Mouse (Mus musculus): ENCODE data around the gene Dda1.

The Dda1 gene

DNA sequence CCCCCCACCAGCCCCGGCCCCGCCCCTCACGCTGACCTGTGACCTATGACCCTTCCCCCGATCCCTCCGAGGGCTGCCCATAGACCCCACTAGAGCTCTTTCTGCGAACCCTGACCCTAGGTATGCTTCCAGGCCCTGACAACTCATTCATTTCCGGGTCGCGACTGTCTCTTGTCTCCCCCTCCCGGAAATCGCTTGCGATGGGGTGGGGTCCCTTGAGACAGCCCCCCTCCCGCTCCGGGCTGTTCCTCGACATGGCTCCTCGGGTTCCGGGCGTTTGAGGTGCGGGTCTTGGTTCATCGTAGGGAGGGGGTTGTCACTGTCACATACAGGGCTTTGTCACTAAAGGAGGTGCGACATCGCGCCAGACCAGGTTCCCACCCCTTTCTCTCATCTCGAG, 412 bp downstream of the Dda1 start:
- DNase-seq (ENCODE audit: low spot score): peak; percentile 45

DNA sequence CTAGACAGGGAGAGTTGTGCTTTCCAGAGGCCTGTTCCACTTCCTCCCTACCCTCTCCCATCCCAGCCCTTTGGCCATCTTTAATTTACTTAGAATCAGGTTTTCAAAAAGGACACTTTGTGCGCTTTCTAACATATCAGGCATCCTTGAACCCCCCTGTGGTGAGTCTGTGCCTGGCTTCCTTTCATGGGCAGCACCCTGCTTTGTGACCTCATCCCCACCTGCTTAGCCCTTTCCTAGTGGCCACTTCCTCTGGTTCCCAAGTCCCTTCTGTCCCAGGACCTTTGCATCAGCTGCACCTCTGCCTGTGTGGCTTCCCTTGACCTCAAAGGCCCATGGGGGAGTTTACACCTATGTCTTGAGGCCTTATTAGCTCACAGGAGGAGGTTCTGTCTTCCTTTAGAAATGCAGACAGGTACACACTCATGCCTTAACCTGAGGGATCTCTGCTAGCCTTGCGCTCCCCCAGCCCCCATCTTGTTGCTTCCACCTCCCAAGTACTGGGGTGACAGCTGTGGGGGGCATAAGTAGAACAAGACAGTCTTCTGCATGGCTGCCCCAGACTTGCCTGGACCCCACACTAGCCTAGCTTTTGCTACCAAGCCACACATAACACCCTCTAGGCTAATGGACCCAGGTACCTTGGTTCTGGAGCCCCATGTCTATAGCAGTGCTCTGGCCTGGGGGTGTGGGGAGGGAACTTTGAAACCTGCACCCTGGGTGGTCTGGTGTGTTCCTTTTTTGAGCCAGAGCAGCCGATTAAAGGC, 1.3 kb downstream of the Dda1 start:
- no peak for DNase-seq (ENCODE audit: low spot score)

DNA sequence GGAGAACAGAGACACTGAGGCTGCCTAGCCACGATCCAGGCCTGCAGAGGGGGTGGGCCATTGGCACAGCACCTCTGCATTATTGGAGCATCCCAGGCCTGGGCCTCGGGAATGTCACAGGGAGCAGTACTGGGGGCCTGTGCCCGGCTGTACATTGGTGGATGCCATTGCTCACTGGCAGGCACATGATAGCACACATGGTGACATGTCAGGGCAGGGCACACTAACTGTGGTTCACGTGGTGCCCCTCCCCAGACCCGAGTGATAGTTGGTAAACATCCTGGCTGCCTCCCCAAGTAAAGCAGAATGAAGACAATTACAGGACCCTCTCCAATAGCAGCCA, 1.9 kb downstream of the Dda1 start:
- no peak for DNase-seq (ENCODE audit: low spot score)

DNA sequence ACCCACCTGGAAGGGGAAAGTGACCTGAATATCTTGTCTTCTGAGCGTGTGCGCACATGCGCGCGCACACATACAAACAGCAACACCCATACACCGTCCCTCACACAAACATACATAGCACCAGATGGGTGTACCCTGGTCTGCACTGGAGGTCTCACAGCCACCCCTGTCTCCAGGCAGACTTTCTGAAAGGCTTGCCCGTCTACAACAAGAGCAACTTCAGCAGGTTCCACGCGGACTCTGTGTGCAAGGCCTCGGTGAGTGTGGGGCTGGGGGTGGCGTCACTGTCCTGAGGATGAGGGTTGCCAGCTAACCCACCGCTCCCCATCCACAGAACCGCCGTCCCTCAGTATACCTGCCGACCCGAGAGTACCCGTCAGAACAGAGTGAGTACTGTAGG, 2.9 kb downstream of the Dda1 start:
- no peak for DNase-seq (ENCODE audit: low spot score)

DNA sequence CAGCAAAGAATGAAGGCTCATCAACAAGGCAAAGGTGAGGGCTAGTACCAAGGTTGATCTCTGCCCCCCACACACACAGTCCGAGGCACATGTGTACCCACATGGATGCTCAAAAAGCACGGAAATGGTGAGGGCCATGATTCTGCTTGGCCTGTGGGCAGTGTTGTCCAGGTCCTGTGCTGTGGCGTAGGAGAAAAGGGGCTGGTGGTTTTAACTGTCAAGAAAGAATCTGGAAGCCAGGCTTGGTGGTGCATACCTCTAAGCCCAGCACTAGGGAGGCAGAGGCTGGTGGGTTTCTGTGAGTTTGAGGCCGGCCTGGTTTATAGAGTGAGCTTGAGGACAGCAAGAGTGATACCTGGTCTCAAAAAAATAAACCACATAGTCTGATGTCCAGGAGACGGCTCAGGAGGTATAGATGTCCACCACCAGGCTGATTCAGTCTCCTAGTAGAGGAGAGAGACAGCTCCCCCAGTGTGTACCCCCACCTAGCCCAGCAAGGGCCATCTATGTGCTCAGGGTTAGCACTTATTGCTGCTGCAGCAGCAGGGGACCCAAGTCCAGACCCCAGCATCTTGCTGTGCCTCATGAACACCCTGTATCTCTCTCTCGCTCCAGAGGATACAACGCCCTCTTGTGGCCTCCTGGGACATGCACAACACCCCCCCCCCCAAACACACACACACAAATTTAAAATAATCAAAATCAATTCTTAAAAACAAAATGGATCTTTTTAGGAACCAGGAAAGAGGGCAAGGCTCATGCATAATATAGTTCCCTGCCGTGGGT, 3.8 kb downstream of the Dda1 start:
- DNase-seq (ENCODE audit: low spot score): no peak

DNA sequence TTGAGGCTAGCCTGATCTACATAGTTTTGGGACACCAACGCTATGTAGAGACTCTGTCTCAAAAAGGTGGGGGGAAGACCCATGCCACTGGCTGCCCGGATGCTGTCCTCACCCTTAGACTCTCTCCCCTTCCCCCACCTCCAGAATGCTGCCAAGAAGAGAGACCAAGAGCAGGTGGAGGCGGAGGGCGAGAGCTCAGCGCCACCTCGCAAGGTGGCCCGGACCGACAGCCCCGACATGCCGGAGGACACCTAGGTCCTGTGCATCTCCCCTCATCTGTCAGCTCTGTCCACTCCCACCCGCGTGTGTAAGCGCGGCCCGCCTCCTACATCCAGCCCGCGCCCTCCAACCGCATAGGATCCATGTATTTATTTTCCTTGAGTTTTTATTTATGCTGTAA, 5.3 kb downstream of the Dda1 start:
- DNase-seq (ENCODE audit: low spot score): no peak

DNA sequence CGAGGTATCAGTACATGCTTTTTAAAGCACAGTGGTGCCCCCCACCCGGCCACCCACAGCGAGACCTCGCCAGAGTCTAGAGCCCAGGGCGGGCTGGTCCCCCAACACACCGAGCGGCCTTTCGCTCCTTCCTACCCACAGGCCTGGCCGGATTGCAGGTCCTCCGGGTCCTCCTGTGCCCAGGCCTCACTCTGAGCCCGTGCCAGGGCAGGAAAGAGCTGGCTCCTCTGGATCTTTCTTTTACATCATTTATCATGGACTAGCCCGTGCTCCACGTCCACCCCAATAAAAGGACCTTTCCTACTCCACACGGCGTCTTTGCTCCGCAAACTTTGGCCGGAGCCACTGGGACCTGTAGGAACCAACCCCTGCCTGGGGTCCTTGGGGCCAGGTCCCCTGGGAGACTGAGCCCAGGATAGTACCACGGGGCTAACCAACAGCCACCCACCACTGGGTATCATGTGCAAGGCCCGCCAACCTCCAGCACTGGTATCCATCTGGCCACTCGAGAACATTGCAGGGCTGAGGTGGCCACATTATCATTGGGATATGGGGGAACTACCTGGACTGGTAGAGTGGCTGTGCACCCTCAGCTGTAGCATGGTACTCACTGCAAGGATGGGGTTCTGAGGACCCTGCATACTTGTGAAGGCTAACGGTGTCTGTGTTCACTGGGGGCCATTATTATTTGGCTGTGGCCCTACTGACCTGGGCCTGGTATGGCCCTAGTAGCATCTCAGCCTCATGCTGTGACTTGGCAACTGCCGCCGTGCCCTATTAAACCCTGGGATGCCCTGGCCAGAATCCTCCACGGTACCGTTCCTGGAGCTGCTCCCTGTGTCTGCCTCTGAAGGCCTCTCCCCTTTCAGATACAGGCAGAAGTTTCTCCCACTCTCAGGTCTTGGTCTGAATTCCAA, 6.0 kb downstream of the Dda1 start:
- DNase-seq (ENCODE audit: low spot score): peak; percentile 63

DNA sequence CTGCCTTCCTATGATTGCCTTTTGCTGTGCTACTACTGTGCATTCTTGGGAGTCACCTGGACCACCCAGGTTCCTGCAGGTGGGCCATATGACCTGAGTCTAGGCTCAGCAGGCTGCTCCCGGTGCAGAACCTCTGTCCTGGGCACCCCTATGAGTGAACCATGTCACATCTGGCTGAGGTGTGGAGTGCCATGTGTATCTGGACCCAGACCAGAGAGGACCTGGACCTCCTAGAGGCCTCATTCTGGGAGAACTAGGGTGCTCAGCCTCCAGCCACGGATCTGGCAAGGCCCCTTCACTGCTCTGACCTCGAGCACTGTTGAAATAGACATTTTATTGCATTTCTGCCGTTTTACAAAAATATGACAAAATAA, 6.7 kb downstream of the Dda1 start:
- no peak for DNase-seq (ENCODE audit: low spot score)

DNA sequence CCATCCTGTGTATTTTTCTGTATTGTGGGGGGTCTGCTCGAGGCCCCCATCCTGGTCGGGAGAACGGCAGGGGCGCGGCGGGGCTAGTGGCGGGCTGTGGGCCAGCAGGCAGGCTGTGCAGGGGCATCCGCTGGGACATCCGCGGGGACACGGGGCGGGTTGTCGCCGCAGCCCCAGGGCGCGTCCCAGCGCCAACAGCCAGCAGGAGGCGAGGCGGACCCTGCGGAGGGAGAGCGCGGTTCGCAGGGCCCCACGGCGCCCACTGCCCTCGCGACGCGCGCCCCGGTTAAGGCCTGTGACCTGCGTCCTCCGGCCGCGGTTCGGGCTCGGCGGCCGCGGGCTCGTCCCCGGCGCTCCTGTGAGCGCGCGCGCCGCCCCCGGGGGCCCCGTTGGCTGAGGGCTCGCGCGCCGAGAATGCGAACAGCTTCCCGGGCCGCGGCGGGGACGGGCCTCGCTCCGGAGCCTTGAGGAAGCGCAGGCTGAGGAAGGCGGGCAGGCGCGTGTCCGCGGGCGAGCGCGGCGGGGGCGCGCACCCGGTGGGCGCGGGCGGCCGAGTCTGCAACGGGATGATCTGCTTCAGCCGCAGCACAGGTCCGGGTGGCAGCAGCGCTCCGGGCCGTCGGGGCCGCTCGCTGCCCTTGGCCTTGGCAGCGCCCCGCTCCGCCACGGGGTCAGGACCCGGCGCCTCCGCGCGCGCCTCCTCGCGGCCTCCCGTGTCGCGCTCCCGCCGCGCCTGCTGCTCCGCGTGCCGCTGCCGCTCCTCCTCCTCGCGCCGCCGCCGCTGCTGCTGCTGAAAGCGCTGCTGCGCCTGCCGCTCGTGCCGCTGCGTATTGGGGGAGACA, 7.3 kb downstream of the Dda1 start:
- peak; percentile 62 for DNase-seq (ENCODE audit: low spot score)

DNA sequence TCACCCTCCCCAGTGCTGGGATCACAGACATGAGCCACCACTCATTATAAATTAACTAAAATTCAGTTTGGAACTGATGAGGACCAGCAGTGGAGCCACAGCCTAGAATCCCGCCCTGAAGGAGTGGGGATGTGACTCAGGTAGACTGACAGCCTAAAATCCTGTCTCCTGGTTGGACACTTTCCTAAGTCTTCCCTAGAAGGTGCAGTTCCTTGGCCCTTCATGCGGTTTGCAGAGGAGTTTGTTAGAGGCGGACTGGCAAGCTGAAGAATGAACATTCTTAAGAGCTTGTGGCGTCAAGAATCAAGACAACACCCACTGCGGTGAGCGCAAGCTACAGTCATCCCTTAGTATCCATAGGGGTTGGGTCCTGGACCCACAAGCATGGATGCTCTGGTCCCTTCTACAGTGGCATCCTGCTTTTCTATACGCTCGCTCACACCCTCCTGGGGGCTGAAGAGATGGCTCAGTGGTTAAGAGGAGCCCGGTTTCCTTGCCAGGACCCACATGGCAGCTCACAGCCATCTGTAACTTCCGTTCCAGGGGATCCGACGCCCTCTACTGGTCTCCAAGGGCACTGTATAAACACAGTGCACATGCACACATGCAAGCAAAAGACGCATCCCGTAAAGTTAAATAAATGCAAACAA, 8.3 kb downstream of the Dda1 start:
- DNase-seq (ENCODE audit: low spot score): no peak

DNA sequence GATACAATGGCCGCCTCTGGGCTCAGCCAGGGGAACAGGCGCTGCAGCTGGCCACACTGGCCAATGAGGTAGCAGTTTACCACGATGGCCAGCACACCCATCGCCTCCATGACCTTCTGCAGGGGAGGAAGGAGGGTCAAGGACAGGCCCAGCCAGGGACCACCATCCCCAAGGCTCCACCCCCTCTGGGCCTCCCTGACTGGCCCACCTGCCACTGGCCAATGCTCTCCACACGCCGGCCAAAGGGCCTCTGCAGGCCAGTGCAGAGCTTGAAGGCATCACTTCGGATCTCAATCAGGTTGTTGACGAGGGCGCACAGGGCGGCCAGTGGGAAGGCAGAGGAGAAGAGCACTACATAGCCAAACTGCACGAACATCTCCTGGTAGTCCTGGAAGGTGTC, 9.9 kb downstream of the Dda1 start:
- no peak for DNase-seq (ENCODE audit: low spot score)

DNA sequence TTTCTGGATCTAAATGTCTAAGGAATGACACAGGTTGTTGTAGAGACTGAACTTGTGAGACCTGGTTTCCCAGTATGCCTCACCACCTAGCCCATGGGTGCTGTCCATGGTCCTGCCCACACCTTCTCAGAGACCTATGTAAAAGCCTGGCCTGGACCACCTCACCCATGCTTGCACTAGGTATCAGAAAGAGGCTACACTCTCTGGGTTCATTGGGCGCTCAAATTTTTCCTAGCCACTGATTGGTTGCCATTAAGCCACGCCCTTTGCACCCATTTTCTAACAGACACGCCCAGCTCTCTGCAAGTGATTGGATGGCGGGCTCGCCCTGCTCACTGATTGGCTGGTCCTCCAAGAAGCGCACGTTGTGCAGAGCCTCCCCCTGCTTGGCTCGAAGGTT, 14.9 kb downstream of the Dda1 start:
- DNase-seq (ENCODE audit: low spot score): peak; percentile 62

DNA sequence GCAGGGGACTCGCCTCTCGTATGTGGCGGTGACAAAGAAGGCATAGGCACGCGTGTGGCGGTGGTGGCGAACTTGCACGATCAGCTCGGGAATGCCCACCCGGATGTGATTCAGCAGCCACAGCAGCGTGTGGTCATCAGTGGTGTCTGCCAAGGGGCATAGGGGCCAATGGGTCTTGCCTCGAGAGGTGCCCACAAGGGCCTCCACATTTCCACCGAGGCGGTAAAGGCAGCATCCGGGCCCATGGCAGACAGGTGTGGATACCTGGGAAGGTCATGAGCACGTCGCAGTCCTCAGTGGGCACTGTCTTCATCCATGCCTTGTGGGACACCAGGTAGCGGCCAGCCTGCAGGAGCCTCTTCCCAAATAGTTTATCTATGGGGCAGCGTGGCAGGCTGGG, 15.7 kb downstream of the Dda1 start:
- no peak for DNase-seq (ENCODE audit: low spot score)

DNA sequence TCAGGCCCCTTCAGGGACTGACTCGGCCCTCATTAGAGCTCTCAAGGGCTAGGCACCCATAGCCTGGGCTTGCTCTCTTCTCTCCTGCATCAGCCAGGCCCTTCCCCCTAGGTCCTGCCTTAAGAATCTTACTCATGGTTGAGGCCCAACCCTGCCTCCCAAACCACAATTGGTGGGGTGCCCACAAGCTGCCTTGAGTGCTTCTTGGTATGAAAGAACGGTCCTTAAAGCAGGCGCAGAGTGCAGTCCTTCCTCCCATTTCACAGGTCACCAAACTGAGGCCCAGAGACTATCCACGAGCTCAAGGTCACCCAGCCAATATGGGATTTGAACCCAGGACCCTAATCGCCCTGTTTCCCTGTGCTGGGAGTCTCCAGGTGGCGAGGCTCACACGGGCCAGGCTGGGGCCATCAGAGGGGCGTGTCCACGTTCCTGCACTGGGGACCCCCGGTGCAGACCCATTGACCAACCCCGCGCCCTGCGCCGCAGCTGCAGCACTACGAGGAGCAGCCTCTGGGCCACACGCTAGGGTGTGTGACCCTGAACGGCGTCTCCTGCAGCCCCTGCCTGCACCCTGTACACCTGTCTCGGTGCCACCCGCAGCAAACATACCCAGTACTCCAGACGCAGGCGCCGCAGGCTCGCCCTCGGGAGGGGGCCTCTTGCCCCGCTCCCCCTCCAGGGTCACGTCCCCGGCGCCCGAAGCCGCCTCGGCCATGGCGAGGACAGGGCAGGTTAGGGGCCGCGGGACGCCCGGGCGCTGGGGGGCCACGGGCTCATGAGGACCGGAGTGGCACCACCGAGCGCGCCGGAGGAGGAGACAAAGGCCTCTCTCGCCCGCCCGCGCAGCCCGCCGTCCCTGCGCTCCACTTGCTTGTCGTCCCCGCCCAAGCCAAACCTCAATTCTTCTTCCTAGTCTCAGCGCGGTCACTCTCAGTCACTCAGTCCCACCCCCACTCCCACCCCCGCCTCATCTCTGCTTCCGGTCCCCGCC, 16.4 kb downstream of the Dda1 start, which contains the start of gene Ano8:
Gene Ano8 (minus strand): TSS at position 822 of the 994 bp plus-strand sequence.
- peak; percentile 87 for DNase-seq (ENCODE audit: low spot score)

DNA sequence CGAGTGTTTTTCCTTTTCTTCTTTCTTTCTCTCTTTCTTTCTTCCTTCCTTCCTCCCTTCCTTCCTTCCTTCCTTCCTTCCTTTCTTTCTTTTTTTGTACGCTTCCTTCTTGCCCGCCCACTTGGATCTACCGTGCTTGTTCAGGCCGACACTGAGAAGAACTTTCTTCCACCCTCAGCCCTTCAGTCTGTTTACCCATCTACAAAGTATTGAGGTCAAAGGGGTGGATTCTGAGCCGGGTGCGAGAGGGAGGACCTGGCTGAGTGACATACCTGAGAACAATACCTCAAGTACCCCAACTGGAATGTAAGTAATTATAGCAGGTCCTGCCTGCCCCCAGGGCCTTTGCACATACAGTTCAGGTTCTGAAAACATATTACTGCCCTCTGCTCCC, 17.1 kb downstream of the Dda1 start:
- no peak for DNase-seq (ENCODE audit: low spot score)

DNA sequence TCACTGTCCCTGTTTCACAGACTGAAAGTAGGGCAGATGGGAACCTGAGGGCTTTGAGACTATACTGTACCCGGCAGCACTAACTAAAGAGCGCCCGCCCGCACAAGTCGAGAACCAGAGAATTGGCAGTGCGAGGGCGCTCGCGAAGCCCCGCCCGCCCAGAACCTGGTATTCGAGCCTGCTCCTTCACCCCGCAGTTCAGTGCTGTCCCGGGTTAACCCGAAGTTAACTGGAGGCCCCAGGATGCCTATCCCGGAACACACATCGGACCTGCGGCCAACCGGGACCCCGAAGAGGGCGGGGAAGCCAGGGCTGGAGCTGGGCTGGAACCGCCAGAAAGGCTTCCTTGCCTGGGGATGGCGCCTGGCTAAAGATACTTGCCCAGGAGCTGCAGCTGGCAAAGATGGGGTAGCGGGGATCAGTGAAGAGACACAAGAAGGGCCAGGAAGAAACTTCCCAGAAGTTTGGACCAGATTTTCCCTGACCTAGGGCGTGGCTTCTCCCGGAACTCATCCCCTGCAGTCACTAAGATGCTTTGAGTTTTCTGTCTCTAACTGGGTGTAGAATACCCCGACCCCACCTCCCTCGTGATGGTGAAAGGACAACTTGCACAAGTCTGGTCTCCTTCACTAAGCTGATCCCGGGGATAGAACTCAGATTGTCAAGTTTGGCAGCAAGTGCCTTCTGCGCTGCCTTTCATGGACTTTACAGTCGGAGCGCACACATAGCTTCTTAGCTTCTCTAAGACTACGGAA, 18.9 kb downstream of the Dda1 start, which contains the start of gene Gtpbp3:
Gene Gtpbp3 (plus strand): TSS at position 413 of the 755 bp plus-strand sequence.
- DNase-seq (ENCODE audit: low spot score): peak; percentile 90

DNA sequence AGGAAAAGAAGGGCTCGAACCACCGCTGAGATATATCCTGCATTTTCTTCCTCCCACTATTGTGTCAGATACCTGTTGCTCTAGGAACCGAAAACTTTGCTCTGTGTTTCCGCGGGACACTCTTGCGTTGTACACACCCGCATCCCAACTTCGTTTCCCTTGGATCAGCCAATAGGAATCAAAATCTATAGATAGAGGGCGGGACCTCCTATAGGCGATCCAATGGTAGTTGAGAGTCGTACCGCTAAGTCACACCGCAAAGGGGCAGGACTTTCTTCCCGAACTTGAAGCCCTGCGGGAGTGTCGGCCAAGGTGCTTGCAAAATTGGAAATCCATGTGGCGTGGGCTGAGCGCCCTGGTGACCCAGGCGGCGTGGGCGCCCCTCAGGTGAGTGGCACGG, 19.5 kb downstream of the Dda1 start:
- DNase-seq (ENCODE audit: low spot score): peak; percentile 96

DNA sequence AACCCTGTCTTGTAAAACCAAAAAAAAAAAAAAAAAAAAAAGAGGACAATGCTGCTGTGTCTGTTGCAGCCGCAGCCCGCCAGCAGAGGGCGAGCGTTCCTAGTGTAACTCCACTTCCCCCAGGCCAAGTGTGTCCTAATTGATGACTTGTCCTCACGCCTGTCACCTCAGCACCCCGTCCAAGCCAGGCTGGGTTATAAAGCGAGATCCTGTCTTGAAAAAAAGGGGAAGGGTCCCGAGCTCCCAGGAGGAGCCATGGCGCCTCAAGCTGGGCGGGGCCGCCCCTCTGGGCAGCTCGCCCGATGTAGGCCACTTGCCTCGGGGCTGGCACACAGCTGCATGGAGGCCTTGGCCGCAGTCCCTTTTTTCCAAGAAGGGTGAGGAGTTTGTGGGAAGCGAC, 26.0 kb downstream of the Dda1 start:
- DNase-seq (ENCODE audit: low spot score): peak; percentile 98

DNA sequence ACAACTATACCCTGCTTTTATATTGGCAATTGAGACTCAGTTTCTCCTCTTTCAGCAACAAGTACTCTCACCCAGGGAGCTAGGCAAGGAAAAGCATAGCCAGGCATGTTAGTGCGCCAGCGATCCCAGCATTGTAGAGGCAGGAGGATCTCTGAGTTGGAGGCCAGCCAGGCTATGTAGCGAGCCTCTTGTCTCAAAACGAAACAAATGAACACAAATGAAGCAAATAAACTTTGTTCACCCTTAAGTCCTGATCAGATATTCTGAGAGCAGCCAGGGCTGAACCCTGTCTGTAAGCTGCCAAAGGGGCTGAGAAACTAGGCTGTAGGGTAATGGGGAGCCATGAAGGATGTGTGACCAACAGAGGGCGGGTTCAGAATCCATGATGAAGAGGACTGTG, 26.8 kb downstream of the Dda1 start:
- DNase-seq (ENCODE audit: low spot score): peak; percentile 91

All from adipocyte (in vitro differentiated cells).